Mouse (Mus musculus) embryo, embryonic 9.5 days (tissue): ENCODE results near the gene Olfr1044.
"Not testable (repeated sequence)": the region's sequence is repeated elsewhere in the genome, so short reads cannot be mapped to it uniquely, and the experiment has no call there.

Experiments
- DNase-seq: peaks from one replicate; pipeline ENCODE4 v3.0.0-alpha.2; 2017; ENCODE audit errors: extremely low spot score

Gene Olfr1044

GRCm38 (mm10) chr2:86177720-86178119 lies at the start of gene Olfr1044:
TSS of gene Olfr1044 (minus strand) at chr2:86177820.
- DNase-seq, result no peak

GRCm38 (mm10) chr2:86219214-86219613 lies 41.6 kb upstream of the Olfr1044 start, which contains the start of gene Olfr1046:
TSS of gene Olfr1046 (minus strand) at chr2:86219314.
- no peak for DNase-seq

- DNase-seq, result no peak
Measured at GRCm38 (mm10) chr2:86202909-86203308, 25.3 kb upstream of the Olfr1044 start, which contains the start of gene Olfr1045. TSS of gene Olfr1045 (minus strand) at chr2:86203009.

- DNase-seq, result no peak
Measured at GRCm38 (mm10) chr2:86195863-86196262, 18.2 kb upstream of the Olfr1044 start.

GRCm38 (mm10) chr2:86185583-86185982 lies 8.0 kb upstream of the Olfr1044 start, which contains the start of gene Olfr52:
TSS of gene Olfr52 (minus strand) at chr2:86185683.
- no peak for DNase-seq

DNA sequence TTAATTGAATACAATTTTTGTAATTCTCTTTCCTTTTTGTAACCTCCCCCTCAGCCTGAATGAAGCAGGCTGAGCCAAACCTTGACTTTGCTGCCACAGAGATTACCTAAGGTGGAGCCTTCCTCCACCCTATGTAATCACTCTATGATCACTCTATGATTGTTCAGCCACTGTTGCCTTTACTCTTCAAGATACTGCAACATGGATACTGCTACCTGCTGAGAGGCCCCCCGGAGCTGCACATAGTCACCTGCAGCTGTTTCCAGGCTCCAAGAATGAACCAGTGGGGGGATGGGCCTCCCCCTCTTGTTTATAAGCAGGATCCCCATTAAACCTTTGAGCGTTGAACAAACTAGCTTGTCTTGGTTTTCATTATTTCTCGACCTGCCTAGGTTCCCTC lies 2.3 kb upstream of the Olfr1044 start:
- DNase-seq, result no peak

DNA sequence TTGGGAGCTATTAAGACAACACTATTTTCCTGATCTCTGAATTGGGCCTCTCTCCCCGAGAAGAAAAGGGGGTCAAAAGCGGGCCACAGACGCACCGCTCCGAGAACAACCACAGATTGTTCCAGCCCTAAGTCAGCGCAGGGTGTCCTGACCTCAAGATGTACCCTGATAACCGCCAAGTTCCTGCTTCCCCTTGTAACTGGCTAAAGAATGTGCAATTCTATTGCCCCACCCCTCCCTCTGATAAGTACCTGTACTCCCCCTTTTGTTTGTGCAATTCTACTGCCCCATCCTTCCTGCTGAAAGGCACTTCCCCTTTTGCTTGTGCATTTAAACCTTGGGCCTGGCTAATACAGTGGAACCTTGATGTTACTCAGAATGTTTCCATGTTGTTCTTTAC lies 2.2 kb downstream of the Olfr1044 start:
- not testable (repeated sequence) for DNase-seq

DNA sequence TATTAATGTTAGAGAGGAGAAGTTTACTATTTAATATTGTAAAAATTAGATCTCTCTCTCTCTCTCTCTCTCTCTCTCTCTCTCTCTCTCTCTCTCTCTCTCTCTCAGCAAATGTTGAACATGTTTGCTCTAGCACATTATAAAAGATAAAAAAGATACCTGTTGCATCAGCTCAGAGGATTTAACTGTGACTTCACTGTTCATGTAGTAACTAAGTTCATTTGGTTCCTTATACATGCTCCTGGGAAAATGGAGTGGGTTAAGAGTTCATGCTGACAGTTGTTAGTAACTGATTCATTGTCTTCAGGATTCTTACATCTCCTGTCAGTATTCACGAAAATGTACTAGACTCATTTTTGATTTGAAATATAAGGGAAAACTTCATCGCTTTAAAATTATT lies 10.2 kb downstream of the Olfr1044 start, which contains the start of gene Olfr1043:
Olfr1043 (minus strand) TSS at position 101 of the 400 bp plus-strand sequence.
- no peak for DNase-seq

- no peak for DNase-seq
Measured at GRCm38 (mm10) chr2:86161738-86162137, 15.9 kb downstream of the Olfr1044 start, which contains the start of gene Olfr1042. TSS of gene Olfr1042 (minus strand) at chr2:86161838.

- no peak for DNase-seq
Measured at GRCm38 (mm10) chr2:86146632-86147031, 31.0 kb downstream of the Olfr1044 start, which contains the start of gene Olfr1040. TSS of gene Olfr1040 (minus strand) at chr2:86146732.

DNA sequence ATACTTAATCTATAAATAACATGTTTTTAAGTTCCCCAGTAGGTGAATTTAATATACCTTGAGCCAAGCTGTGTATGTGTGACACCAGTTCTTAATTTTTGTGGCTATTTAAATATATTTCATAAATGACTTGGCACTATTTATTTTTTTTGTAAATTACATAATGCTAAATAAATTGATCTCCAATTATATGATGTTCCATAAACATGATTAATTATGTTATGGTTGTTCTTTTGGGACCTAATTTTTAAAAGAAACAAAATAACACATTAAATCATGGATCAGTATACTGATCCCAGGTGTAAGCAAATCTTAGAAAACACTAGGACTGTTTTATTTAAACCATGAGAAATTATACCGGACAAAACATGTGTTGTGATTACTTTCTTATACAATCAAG lies 41.8 kb downstream of the Olfr1044 start, which contains the start of gene Olfr1039:
Olfr1039 (minus strand) TSS at position 101 of the 400 bp plus-strand sequence.
- DNase-seq, result no peak
